14 mouse cellular contexts compared by ENCODE assay signal in genomic region chr5:75070656-75071375, GRCm38 (mm10). TPM values are rescaled to one million over a fixed set of nuclear protein-coding genes. Genes with fewer than 3 reads are reported as not detected.
A peak's percentile ranks its signal among the peaks of the same experiment; 100 is the strongest.
DNase-seq lines count a peak whose midpoint lies in the region; ATAC-seq lines count a peak whose summit lies in the region.
"Had no signal": no experiment of that assay in that cellular context is flagged by ENCODE, and none has a peak within 500 bp of the region (broad histone marks: within the 10 kb centered on the region; RNA-seq: fewer than 3 reads in every experiment).

No protein-coding gene starts in this region.

- peaks cover 55% of the 10 kb centered on the region for H3K4me1 ChIP-seq in midbrain, embryonic 12.5 days
- peaks cover 17% of the 10 kb centered on the region for H3K4me1 ChIP-seq in midbrain, embryonic 15.5 days
- H3K4me1 ChIP-seq in embryonic facial prominence, embryonic 10.5 days, result peaks cover 57% of the 10 kb centered on the region
- peaks cover 59% of the 10 kb centered on the region for H3K4me1 ChIP-seq in hindbrain, embryonic 13.5 days (replicated peaks)
- peaks cover 72% of the 10 kb centered on the region for H3K4me1 ChIP-seq in neural tube, embryonic 13.5 days (replicated peaks)

- no peak overlapping the region for H3K4me3 ChIP-seq in midbrain, embryonic 12.5 days
- H3K4me3 ChIP-seq in midbrain, embryonic 15.5 days, result no peak overlapping the region
- peak overlapping the region; percentile 31 for H3K4me3 ChIP-seq in embryonic facial prominence, embryonic 10.5 days
- H3K4me3 ChIP-seq in hindbrain, embryonic 13.5 days, result no peak overlapping the region
- H3K4me3 ChIP-seq in neural tube, embryonic 13.5 days, result no peak overlapping the region

- H3K9me3 ChIP-seq in midbrain, embryonic 12.5 days, result no peaks in the 10 kb centered on the region
- H3K9me3 ChIP-seq in midbrain, embryonic 15.5 days, result no peaks in the 10 kb centered on the region
- no peaks in the 10 kb centered on the region for H3K9me3 ChIP-seq in embryonic facial prominence, embryonic 10.5 days
- no peaks in the 10 kb centered on the region for H3K9me3 ChIP-seq in hindbrain, embryonic 13.5 days
- no peaks in the 10 kb centered on the region for H3K9me3 ChIP-seq in neural tube, embryonic 13.5 days

- no peak overlapping the region for H3K9ac ChIP-seq in midbrain, embryonic 12.5 days (replicated peaks)
- no peak overlapping the region for H3K9ac ChIP-seq in midbrain, embryonic 15.5 days
- no peak overlapping the region for H3K9ac ChIP-seq in hindbrain, embryonic 13.5 days
- H3K9ac ChIP-seq in neural tube, embryonic 13.5 days, result no peak overlapping the region

- no peak overlapping the region for H3K27ac ChIP-seq in midbrain, embryonic 12.5 days (replicated peaks)
- H3K27ac ChIP-seq in midbrain, embryonic 15.5 days, result no peak overlapping the region
- no peak overlapping the region for H3K27ac ChIP-seq in embryonic facial prominence, embryonic 10.5 days (replicated peaks)
- no peak overlapping the region for H3K27ac ChIP-seq in hindbrain, embryonic 13.5 days
- H3K27ac ChIP-seq in neural tube, embryonic 13.5 days (replicated peaks), result no peak overlapping the region

- peaks cover 98% of the 10 kb centered on the region for H3K27me3 ChIP-seq in midbrain, embryonic 12.5 days
- peaks cover 97% of the 10 kb centered on the region for H3K27me3 ChIP-seq in midbrain, embryonic 15.5 days (replicated peaks)
- H3K27me3 ChIP-seq in embryonic facial prominence, embryonic 10.5 days (replicated peaks; ENCODE audit: low read depth, poor library complexity, severe bottlenecking), result peaks cover 100% of the 10 kb centered on the region
- peaks cover 97% of the 10 kb centered on the region for H3K27me3 ChIP-seq in hindbrain, embryonic 13.5 days
- H3K27me3 ChIP-seq in neural tube, embryonic 13.5 days, result peaks cover 98% of the 10 kb centered on the region

- 0% methylated on average over 23 of the region's 23 CpGs for WGBS in midbrain, embryonic 12.5 days
- under 1% methylated on average over 23 of the region's 23 CpGs for WGBS in midbrain, embryonic 15.5 days
- under 1% methylated on average over 23 of the region's 23 CpGs for WGBS in embryonic facial prominence, embryonic 10.5 days
- under 1% methylated on average over 23 of the region's 23 CpGs for WGBS in hindbrain, embryonic 13.5 days
- under 1% methylated on average over 23 of the region's 23 CpGs for WGBS in neural tube, embryonic 13.5 days

- DNase-seq in embryonic facial prominence, embryonic 10.5 days (ENCODE audit: low spot score), result peak; percentile 59
- no peak for DNase-seq in thymus, postnatal 10 days (ENCODE audit: low spot score in 2 of 2)
- DNase-seq in adrenal gland, postnatal 4 days (ENCODE audit: low spot score in 2 of 2), result no peak
- no peak for DNase-seq in thymus, postnatal 36 days
- DNase-seq: kidney, adult 9 months; lung, postnatal 4 days had no signal

- ATAC-seq in midbrain, embryonic 12.5 days (ENCODE audit: low FRiP score, low read depth), result no peak
- no peak for ATAC-seq in midbrain, embryonic 15.5 days (replicated peaks)
- ATAC-seq in hindbrain, embryonic 13.5 days (ENCODE audit: low FRiP score), result no peak
- no peak for ATAC-seq in neural tube, embryonic 13.5 days (ENCODE audit: low read depth)

- H3K4me2 ChIP-seq in midbrain, embryonic 12.5 days (replicated peaks), result peak overlapping the region; percentile 18
- H3K4me2 ChIP-seq in midbrain, embryonic 15.5 days, result no peak overlapping the region
- peak overlapping the region; percentile 28 for H3K4me2 ChIP-seq in hindbrain, embryonic 13.5 days
- peak overlapping the region; percentile 31 for H3K4me2 ChIP-seq in neural tube, embryonic 13.5 days

- H3K36me3 ChIP-seq in midbrain, embryonic 12.5 days, result no peaks in the 10 kb centered on the region
- no peaks in the 10 kb centered on the region for H3K36me3 ChIP-seq in midbrain, embryonic 15.5 days (replicated peaks)
- H3K36me3 ChIP-seq in embryonic facial prominence, embryonic 10.5 days (replicated peaks), result no peaks in the 10 kb centered on the region
- H3K36me3 ChIP-seq in hindbrain, embryonic 13.5 days, result no peaks in the 10 kb centered on the region
- no peaks in the 10 kb centered on the region for H3K36me3 ChIP-seq in neural tube, embryonic 13.5 days

RNA-seq across cellular contexts. Expression of gene Gsx2, which starts 4.6 kb away (rescaled TPM):
- polyA plus RNA-seq in midbrain, embryonic 12.5 days (2016; fragmentation: Nextera tagmentation; extraction: Ambion mirVana), result 3.6 TPM in 2 replicates
- 0.32 and 0.54 TPM in 2 replicates for polyA plus RNA-seq in midbrain, embryonic 15.5 days (2015; fragmentation: Nextera tagmentation; extraction: Ambion mirVana)
- 0.84 and 1.3 TPM in 2 replicates for polyA plus RNA-seq in embryonic facial prominence, embryonic 10.5 days (2016; fragmentation: Nextera tagmentation; extraction: Ambion mirVana)
- polyA plus RNA-seq in hindbrain, embryonic 13.5 days (2015; fragmentation: Nextera tagmentation; extraction: Ambion mirVana), result 1.1 and 1.2 TPM in 2 replicates
- 1.2 and 1.7 TPM in 2 replicates for polyA plus RNA-seq in neural tube, embryonic 13.5 days (2015; fragmentation: Nextera tagmentation; extraction: Ambion mirVana)
- total RNA-seq in adrenal gland, postnatal 4 days (2021), result not detected
- total RNA-seq: gastrocnemius, adult 8-10 months; left cerebral cortex, postnatal 25 days; MEL had no signal
- polyA plus RNA-seq: stomach, embryonic 16.5 days had no signal

RNA-seq across cellular contexts. Expression of gene Chic2, which starts 26.2 kb away (rescaled TPM):
- polyA plus RNA-seq in midbrain, embryonic 12.5 days (2016; fragmentation: Nextera tagmentation; extraction: Ambion mirVana), result 33.3 and 44.7 TPM in 2 replicates
- polyA plus RNA-seq in midbrain, embryonic 15.5 days (2015; fragmentation: Nextera tagmentation; extraction: Ambion mirVana), result 27.5 and 30.3 TPM in 2 replicates
- 36.2 and 40.3 TPM in 2 replicates for polyA plus RNA-seq in embryonic facial prominence, embryonic 10.5 days (2016; fragmentation: Nextera tagmentation; extraction: Ambion mirVana)
- 34.7 and 39.0 TPM in 2 replicates for polyA plus RNA-seq in hindbrain, embryonic 13.5 days (2015; fragmentation: Nextera tagmentation; extraction: Ambion mirVana)
- polyA plus RNA-seq in neural tube, embryonic 13.5 days (2015; fragmentation: Nextera tagmentation; extraction: Ambion mirVana), result 32.0 and 42.5 TPM in 2 replicates
- total RNA-seq in adrenal gland, postnatal 4 days (2021), result 10 to 100 TPM; 39.4 to 49.4 TPM
